Mouse (Mus musculus) adipocyte (in vitro differentiated cells): ENCODE measurements around the gene Creb3.
"Not testable (repeated sequence)": the region's sequence is repeated elsewhere in the genome, so short reads cannot be mapped to it uniquely, and the experiment has no call there.

Experiments
- DNase-seq: peaks from one replicate; pipeline ENCODE4 v3.0.0-alpha.2; 2016; ENCODE audit warnings: low spot score

Gene Creb3

GRCm38 (mm10) chr4:43561997-43562768 is at the start of gene Creb3, which contains the start of gene Tln1:
TSS of gene Creb3 (plus strand) at chr4:43562332.
TSS of gene Tln1 (minus strand) at chr4:43562691.
- peak; percentile 98 for DNase-seq

- DNase-seq = no peak
Measured at GRCm38 (mm10) chr4:43512653-43513052, 49.5 kb upstream of the Creb3 start.

GRCm38 (mm10) chr4:43513300-43513699 is 48.8 kb upstream of the Creb3 start:
- no peak for DNase-seq

- DNase-seq = no peak
Measured at GRCm38 (mm10) chr4:43513791-43514190, 48.3 kb upstream of the Creb3 start.

- no peak for DNase-seq
Measured at GRCm38 (mm10) chr4:43515764-43516708, 46.1 kb upstream of the Creb3 start.

- DNase-seq = no peak
Measured at GRCm38 (mm10) chr4:43519551-43519950, 42.6 kb upstream of the Creb3 start.

GRCm38 (mm10) chr4:43519956-43520355 is 42.2 kb upstream of the Creb3 start:
- peak; percentile 88 for DNase-seq

- no peak for DNase-seq
Measured at GRCm38 (mm10) chr4:43527880-43528279, 34.3 kb upstream of the Creb3 start.

- DNase-seq = no peak
Measured at GRCm38 (mm10) chr4:43528487-43528886, 33.6 kb upstream of the Creb3 start.

GRCm38 (mm10) chr4:43530081-43530501 is 32.0 kb upstream of the Creb3 start:
- no peak for DNase-seq

- peak; percentile 69 for DNase-seq
Measured at GRCm38 (mm10) chr4:43530581-43530980, 31.6 kb upstream of the Creb3 start.

- no peak for DNase-seq
Measured at GRCm38 (mm10) chr4:43533270-43533669, 28.9 kb upstream of the Creb3 start.

GRCm38 (mm10) chr4:43535628-43536027 is 26.5 kb upstream of the Creb3 start:
- no peak for DNase-seq

GRCm38 (mm10) chr4:43536031-43536430 is 26.1 kb upstream of the Creb3 start:
- no peak for DNase-seq

- no peak for DNase-seq
Measured at GRCm38 (mm10) chr4:43542044-43542443, 20.1 kb upstream of the Creb3 start.

GRCm38 (mm10) chr4:43546375-43547047 is 15.6 kb upstream of the Creb3 start:
- no peak for DNase-seq

- DNase-seq = no peak
Measured at GRCm38 (mm10) chr4:43547160-43547559, 15.0 kb upstream of the Creb3 start.

GRCm38 (mm10) chr4:43549055-43549454 is 13.1 kb upstream of the Creb3 start:
- no peak for DNase-seq

GRCm38 (mm10) chr4:43551854-43552253 is 10.3 kb upstream of the Creb3 start:
- DNase-seq = not testable (repeated sequence)

GRCm38 (mm10) chr4:43552437-43552836 is 9.7 kb upstream of the Creb3 start:
- DNase-seq = no peak

GRCm38 (mm10) chr4:43553891-43554290 is 8.2 kb upstream of the Creb3 start:
- no peak for DNase-seq

GRCm38 (mm10) chr4:43555926-43556325 is 6.2 kb upstream of the Creb3 start:
- DNase-seq = no peak
